Mouse (Mus musculus) cerebellum, adult 2 months (tissue): Measurements from ENCODE around the gene Zfp275.

Source experiments
- CTCF ChIP-seq: fragments of 200-500 bp; IDR thresholded peaks from 2 replicates; pipeline ENCODE4 v1.5.1; 2011; ENCODE audit warnings: low read depth, mild to moderate bottlenecking, control low read depth, low read length, moderate library complexity, borderline replicate concordance; ENCODE audit not compliant: insufficient read depth
- POLR2A ChIP-seq: fragments of 200-500 bp; IDR thresholded peaks from 2 replicates; pipeline ENCODE4 v1.6.1; 2011; ENCODE audit warnings: low read length, control low read depth, borderline replicate concordance; ENCODE audit not compliant: insufficient read depth

DNA sequence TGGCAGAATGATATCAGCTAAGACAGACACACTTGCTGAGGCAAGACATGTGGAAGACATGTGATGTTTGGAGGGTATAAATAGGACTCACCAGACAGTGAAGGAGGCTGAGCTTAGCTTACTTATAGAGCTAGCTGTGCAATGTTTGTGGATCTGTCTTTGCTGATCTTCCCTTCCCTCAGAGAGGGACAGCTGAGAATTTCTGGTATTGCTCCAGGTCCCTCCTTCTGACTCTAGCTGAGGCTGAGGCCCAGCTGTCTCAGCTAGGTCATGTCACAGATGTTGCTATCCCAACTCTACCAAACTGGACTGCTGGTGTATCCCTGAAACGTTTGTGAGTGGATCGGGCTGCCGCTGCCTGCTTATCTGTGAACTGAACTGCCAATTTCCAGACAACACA lies 21.4 kb upstream of the Zfp275 start:
- TF ChIP-seq POLR2A, result no peak
- TF ChIP-seq CTCF, result no peak
